Mouse (Mus musculus): Measurements from ENCODE around the gene Lif. TPM values are rescaled to one million over a fixed set of nuclear protein-coding genes. Genes with fewer than 3 reads are reported as not detected.
A peak's percentile ranks its signal among the peaks of the same experiment; 100 is the strongest.

Gene Lif
- polyA plus RNA-seq, 1 experiment from 2014 or later, result 0.09 TPM

- no peak for ATAC-seq (ENCODE audit: low FRiP score, low TSS enrichment)
- Histone ChIP-seq H3K9me3 (ENCODE audit: low read length) (no peaks in the 10 kb centered on the region), H3K36me3 (ENCODE audit: insufficient read depth, low read length) (no peaks in the 10 kb centered on the region), H3K4me2 (replicated peaks; ENCODE audit: low read depth, low read length) (no peak overlapping the region), H3K9ac (replicated peaks; ENCODE audit: low read length) (no peak overlapping the region), H3K27ac (ENCODE audit: low read length) (no peak overlapping the region), H3K4me3 (ENCODE audit: low read length) (no peak overlapping the region), H3K4me1 (ENCODE audit: insufficient read depth, low read length) (peaks cover 9% of the 10 kb centered on the region), H3K27me3 (ENCODE audit: insufficient read depth, low read length) (no peaks in the 10 kb centered on the region)
- 85% methylated on average over 6 of the region's 6 CpGs for WGBS
Observed at GRCm38 (mm10) chr11:4292888-4293247, 35.5 kb downstream of the Lif start.

DNA sequence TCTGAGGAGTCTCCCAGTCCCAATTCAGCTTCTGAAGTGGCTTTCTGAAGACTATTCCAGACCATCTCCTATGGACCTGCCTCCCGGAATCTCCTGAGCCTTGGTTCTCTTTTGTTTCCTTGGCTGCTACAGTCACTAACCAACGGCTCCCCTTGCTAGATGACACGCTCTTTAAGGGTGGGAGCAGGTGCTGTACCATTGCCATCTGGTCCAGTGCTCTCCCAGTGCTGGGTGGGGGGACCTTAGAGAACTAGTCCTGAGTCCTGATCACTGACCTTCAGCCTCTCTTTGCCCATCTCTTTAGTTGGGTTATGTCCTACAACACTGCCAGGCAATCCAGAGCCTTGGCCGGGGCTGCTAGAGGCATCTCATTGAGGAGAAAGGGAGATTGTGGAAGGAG is 36.1 kb downstream of the Lif start:
- ATAC-seq (ENCODE audit: low FRiP score, low TSS enrichment), result no peak
- WGBS, result 78% methylated on average over 4 of the region's 4 CpGs
- H3K27me3 ChIP-seq (ENCODE audit: insufficient read depth, low read length), result no peaks in the 10 kb centered on the region
- H3K9me3 ChIP-seq (ENCODE audit: low read length), result no peaks in the 10 kb centered on the region
- no peak overlapping the region for H3K27ac ChIP-seq (ENCODE audit: low read length)
- H3K36me3 ChIP-seq (ENCODE audit: insufficient read depth, low read length), result no peaks in the 10 kb centered on the region
- no peak overlapping the region for H3K4me2 ChIP-seq (replicated peaks; ENCODE audit: low read depth, low read length)
- H3K4me1 ChIP-seq (ENCODE audit: insufficient read depth, low read length), result peaks cover 9% of the 10 kb centered on the region
- H3K9ac ChIP-seq (replicated peaks; ENCODE audit: low read length), result no peak overlapping the region
- H3K4me3 ChIP-seq (ENCODE audit: low read length), result no peak overlapping the region

- Histone ChIP-seq H3K36me3 (ENCODE audit: insufficient read depth, low read length) (no peaks in the 10 kb centered on the region), H3K4me1 (ENCODE audit: insufficient read depth, low read length) (peaks cover 15% of the 10 kb centered on the region), H3K9me3 (ENCODE audit: low read length) (no peaks in the 10 kb centered on the region), H3K4me3 (ENCODE audit: low read length) (no peak overlapping the region), H3K4me2 (replicated peaks; ENCODE audit: low read depth, low read length) (no peak overlapping the region), H3K27me3 (ENCODE audit: insufficient read depth, low read length) (no peaks in the 10 kb centered on the region), H3K27ac (ENCODE audit: low read length) (no peak overlapping the region), H3K9ac (replicated peaks; ENCODE audit: low read length) (no peak overlapping the region)
- 86% methylated on average over 6 of the region's 6 CpGs for WGBS
- no peak for ATAC-seq (ENCODE audit: low FRiP score, low TSS enrichment)
Observed at GRCm38 (mm10) chr11:4294047-4294446, 36.7 kb downstream of the Lif start.

DNA sequence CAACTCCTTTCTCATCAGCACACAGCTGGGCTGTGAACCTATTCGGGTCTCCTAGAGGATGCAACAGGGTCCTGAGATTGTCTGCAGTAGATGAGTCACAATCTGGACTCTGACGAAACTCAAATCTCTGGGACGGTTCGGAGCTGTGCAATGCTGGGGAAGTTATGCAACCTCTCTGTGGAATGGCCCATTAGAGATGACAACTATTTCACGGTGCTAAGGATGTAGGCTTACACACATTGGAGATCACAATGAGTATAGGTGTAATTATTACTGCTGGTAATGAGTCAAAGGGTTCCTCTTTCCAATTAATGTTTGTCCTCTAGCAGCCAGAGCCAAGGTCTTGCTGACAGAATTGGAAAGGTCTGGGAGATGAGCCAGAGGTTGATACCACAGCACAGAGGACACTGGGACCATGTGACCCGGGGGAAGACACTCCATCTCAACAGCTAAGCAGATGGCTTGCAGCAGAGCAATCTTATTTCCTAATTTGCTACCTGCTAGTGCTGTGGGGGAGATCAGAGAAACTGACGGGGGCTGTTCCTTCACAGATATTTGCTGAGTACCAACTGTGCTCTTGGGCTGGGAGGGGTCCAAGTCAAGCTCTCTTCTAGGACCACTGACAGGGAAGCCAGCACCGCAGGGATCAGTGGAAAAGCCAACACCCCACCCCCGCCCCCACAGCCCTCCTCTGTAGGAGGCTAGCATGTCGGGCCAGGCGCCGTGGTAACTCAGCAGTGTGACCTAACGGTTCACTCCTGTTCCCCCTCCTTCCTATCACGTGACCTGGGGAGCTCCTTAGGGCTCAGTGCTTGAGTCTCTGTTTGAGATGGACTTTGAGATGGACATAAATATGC is 37.4 kb downstream of the Lif start:
- no peaks in the 10 kb centered on the region for H3K9me3 ChIP-seq (ENCODE audit: low read length)
- H3K4me3 ChIP-seq (ENCODE audit: low read length), result no peak overlapping the region
- ATAC-seq (ENCODE audit: low FRiP score, low TSS enrichment), result peak; percentile 63; the same call in 1 of the 2 replicates
- H3K4me1 ChIP-seq (ENCODE audit: insufficient read depth, low read length), result peaks cover 22% of the 10 kb centered on the region
- H3K27ac ChIP-seq (ENCODE audit: low read length), result no peak overlapping the region
- no peaks in the 10 kb centered on the region for H3K27me3 ChIP-seq (ENCODE audit: insufficient read depth, low read length)
- no peaks in the 10 kb centered on the region for H3K36me3 ChIP-seq (ENCODE audit: insufficient read depth, low read length)
- H3K4me2 ChIP-seq (replicated peaks; ENCODE audit: low read depth, low read length), result no peak overlapping the region
- no peak overlapping the region for H3K9ac ChIP-seq (replicated peaks; ENCODE audit: low read length)
- 35% methylated on average over 14 of the region's 14 CpGs for WGBS

GRCm38 (mm10) chr11:4296610-4297275 is 39.4 kb downstream of the Lif start:
- no peaks in the 10 kb centered on the region for H3K9me3 ChIP-seq (ENCODE audit: low read length)
- no peak overlapping the region for H3K27ac ChIP-seq (ENCODE audit: low read length)
- no peak for ATAC-seq (ENCODE audit: low FRiP score, low TSS enrichment)
- H3K36me3 ChIP-seq (ENCODE audit: insufficient read depth, low read length), result no peaks in the 10 kb centered on the region
- no peak overlapping the region for H3K9ac ChIP-seq (replicated peaks; ENCODE audit: low read length)
- H3K4me2 ChIP-seq (replicated peaks; ENCODE audit: low read depth, low read length), result no peak overlapping the region
- WGBS, result 58% methylated on average over 10 of the region's 10 CpGs
- peaks cover 23% of the 10 kb centered on the region for H3K4me1 ChIP-seq (ENCODE audit: insufficient read depth, low read length)
- no peak overlapping the region for H3K4me3 ChIP-seq (ENCODE audit: low read length)
- no peaks in the 10 kb centered on the region for H3K27me3 ChIP-seq (ENCODE audit: insufficient read depth, low read length)

- 49% methylated on average over 3 of the region's 3 CpGs for WGBS
- no peaks in the 10 kb centered on the region for H3K27me3 ChIP-seq (ENCODE audit: insufficient read depth, low read length)
- H3K4me1 ChIP-seq (ENCODE audit: insufficient read depth, low read length), result peaks cover 30% of the 10 kb centered on the region
- H3K27ac ChIP-seq (ENCODE audit: low read length), result no peak overlapping the region
- no peaks in the 10 kb centered on the region for H3K9me3 ChIP-seq (ENCODE audit: low read length)
- H3K36me3 ChIP-seq (ENCODE audit: insufficient read depth, low read length), result no peaks in the 10 kb centered on the region
- H3K4me2 ChIP-seq (replicated peaks; ENCODE audit: low read depth, low read length), result no peak overlapping the region
- no peak overlapping the region for H3K4me3 ChIP-seq (ENCODE audit: low read length)
- H3K9ac ChIP-seq (replicated peaks; ENCODE audit: low read length), result no peak overlapping the region
- no peak for ATAC-seq (ENCODE audit: low FRiP score, low TSS enrichment)
Observed at GRCm38 (mm10) chr11:4297753-4298152, 40.4 kb downstream of the Lif start.

- Histone ChIP-seq H3K4me1 (ENCODE audit: insufficient read depth, low read length) (peaks cover 33% of the 10 kb centered on the region), H3K36me3 (ENCODE audit: insufficient read depth, low read length) (no peaks in the 10 kb centered on the region), H3K9me3 (ENCODE audit: low read length) (no peaks in the 10 kb centered on the region), H3K4me3 (ENCODE audit: low read length) (no peak overlapping the region), H3K4me2 (replicated peaks; ENCODE audit: low read depth, low read length) (no peak overlapping the region), H3K9ac (replicated peaks; ENCODE audit: low read length) (no peak overlapping the region), H3K27me3 (ENCODE audit: insufficient read depth, low read length) (no peaks in the 10 kb centered on the region), H3K27ac (ENCODE audit: low read length) (no peak overlapping the region)
- 35% methylated on average over 7 of the region's 7 CpGs for WGBS
- no peak for ATAC-seq (ENCODE audit: low FRiP score, low TSS enrichment)
Observed at GRCm38 (mm10) chr11:4298615-4299014, 41.3 kb downstream of the Lif start.

DNA sequence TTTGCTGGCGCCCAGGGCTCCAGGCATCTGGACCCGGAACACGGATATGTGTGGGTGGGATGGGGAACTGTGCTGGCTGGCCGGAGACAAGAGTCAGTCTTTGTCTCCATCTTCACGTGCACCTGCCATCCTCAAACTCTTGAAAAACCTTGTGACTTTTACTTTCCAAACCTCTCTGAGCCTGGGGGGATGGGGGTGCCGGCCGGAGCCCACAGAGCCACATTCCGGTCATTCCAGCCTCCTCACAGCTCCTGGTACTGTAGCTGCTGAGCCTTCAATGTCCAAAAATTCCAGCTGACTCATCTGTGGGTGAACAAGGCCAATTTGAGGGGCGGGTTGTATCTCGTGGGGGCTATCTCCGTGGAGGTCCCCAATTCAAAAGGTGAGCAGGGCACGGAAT is 41.8 kb downstream of the Lif start:
- Histone ChIP-seq H3K9me3 (ENCODE audit: low read length) (no peaks in the 10 kb centered on the region), H3K4me3 (ENCODE audit: low read length) (no peak overlapping the region), H3K4me1 (ENCODE audit: insufficient read depth, low read length) (peaks cover 33% of the 10 kb centered on the region), H3K27me3 (ENCODE audit: insufficient read depth, low read length) (no peaks in the 10 kb centered on the region), H3K9ac (replicated peaks; ENCODE audit: low read length) (no peak overlapping the region), H3K36me3 (ENCODE audit: insufficient read depth, low read length) (no peaks in the 10 kb centered on the region), H3K4me2 (replicated peaks; ENCODE audit: low read depth, low read length) (no peak overlapping the region), H3K27ac (ENCODE audit: low read length) (no peak overlapping the region)
- ATAC-seq (ENCODE audit: low FRiP score, low TSS enrichment), result no peak
- 42% methylated on average over 12 of the region's 12 CpGs for WGBS

DNA sequence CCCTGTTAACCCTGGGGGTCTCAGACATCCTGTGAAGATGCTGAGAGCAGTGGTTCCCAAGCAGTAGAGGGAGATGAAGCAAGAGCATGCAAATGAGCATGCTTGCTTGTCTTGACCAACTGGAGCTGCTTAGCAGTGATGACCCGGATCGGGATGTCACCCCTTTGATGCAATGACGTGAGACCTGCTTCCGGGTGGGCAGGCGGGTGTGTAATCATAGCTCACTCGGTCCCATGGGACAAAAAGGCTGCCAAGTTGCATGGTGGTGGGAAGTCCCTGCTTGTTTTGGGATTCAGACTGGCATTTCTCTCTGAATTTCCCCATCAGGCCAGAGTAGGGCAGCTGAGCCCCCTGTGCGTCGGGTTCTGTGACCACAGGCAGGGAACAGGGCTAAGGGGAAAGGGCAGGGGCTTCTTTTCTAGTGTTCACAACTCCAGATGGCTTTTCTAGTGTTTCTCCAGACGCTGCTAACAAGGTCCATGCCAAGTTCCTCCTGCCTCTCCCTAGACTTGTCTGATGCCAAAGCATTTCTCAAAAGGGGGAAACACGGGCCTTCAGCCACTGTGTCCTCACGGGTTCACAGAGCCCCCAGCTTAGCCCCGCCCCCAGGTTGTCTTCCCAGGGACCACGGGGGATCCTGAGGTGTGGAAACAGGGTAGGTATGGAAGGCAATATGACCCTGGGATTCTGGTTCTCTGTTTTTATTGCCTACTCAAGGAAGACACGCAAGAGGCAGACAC is 42.5 kb downstream of the Lif start:
- Histone ChIP-seq H3K4me2 (replicated peaks; ENCODE audit: low read depth, low read length) (no peak overlapping the region), H3K4me3 (ENCODE audit: low read length) (no peak overlapping the region), H3K9ac (replicated peaks; ENCODE audit: low read length) (no peak overlapping the region), H3K27ac (ENCODE audit: low read length) (no peak overlapping the region), H3K9me3 (ENCODE audit: low read length) (no peaks in the 10 kb centered on the region), H3K36me3 (ENCODE audit: insufficient read depth, low read length) (no peaks in the 10 kb centered on the region), H3K27me3 (ENCODE audit: insufficient read depth, low read length) (no peaks in the 10 kb centered on the region), H3K4me1 (ENCODE audit: insufficient read depth, low read length) (peaks cover 31% of the 10 kb centered on the region)
- no peak for ATAC-seq (ENCODE audit: low FRiP score, low TSS enrichment)
- WGBS, result 59% methylated on average over 14 of the region's 14 CpGs

Measured in kidney, embryonic 16.5 days (tissue).